Mouse (Mus musculus): ENCODE measurements around the gene Zbtb14. TPM values are rescaled to one million over a fixed set of nuclear protein-coding genes. Genes with fewer than 3 reads are reported as not detected.

Gene Zbtb14
- polyA plus RNA-seq, 1 experiment from 2014 or later = 24.0 TPM

DNA sequence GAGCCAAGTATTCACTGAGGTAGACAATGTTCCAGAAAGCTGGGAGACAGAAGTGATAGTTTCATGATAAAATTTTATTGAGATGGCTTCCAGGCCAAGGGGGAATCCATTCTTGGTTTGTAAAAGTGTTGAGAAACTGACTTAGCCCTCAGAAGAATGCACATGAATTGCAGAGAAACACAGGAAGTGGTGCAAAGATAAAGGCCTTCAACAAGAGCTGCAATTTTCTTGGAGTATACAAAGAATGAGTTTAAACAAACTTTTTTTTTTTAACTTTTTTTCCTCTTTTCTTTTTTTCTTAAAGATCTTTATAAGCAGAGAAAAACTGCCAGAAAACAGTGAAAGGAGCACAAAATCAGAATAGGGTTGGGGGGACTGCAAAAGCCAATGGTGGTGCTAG, 33.3 kb downstream of the Zbtb14 start:
- Histone ChIP-seq H3K4me1 (peaks cover 9% of the 10 kb centered on the region), H3K36me3 (no peaks in the 10 kb centered on the region)

DNA sequence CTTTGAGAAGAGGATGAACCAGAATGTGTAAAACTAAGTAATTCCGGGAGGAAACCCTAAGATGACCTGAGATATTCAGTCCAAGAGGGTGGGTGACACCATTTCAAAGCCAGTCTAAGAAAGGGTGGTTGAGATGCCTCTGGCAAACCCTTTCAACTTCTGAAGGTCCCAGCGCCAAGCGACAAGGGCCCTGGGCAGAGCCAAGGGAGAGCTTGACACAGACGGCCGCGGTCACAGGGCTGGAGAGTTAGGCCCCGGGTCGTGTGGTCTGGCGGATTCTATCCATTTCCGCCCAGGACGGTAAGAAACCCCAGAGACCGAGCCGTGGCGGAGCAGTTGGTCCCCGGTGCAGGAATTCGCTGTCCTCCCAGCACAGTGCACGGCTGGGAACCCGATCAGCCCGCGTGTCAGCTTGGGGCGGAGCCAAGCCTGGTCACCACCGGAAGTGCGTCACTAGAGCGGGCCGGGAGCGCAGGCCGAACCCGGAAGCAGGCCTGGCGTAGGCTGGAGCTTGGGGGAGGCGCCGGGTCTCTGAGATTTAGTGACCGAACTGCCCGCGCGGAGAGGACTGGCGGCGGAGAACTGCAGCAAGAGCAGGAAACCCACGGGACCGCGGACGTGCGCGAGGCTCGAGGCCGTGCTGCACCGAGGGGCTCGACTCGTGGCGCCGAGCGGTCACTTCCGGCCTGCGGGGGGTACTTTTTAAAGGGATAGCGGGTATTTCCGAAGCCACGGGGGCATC, 34.2 kb downstream of the Zbtb14 start:
- ATAC-seq (replicated peaks; ENCODE audit: low FRiP score) = peak; percentile 100
- Histone ChIP-seq H3K4me2 (peak overlapping the region; percentile 64), H3K4me3 (replicated peaks) (peak overlapping the region; percentile 90), H3K9ac (peak overlapping the region; percentile 69), H3K27ac (peak overlapping the region; percentile 99), H3K9me3 (replicated peaks) (no peaks in the 10 kb centered on the region), H3K27me3 (no peaks in the 10 kb centered on the region), H3K36me3 (no peaks in the 10 kb centered on the region), H3K4me1 (peaks cover 9% of the 10 kb centered on the region)
- WGBS = under 1% methylated on average over 56 of the region's 56 CpGs

More for the DNA sequence above, 33.3 kb downstream of the Zbtb14 start:
- 0 out of 2 replicates have a peak overlapping the region, but pooled peaks have one; percentile 99 for H3K27ac ChIP-seq
- no peaks in the 10 kb centered on the region for H3K9me3 ChIP-seq (replicated peaks)
- H3K4me2 ChIP-seq = peak overlapping the region; percentile 64
- no peaks in the 10 kb centered on the region for H3K27me3 ChIP-seq
- H3K4me3 ChIP-seq (replicated peaks) = peak overlapping the region; percentile 90
- peak overlapping the region; percentile 69 for H3K9ac ChIP-seq
- no peak for ATAC-seq (replicated peaks; ENCODE audit: low FRiP score)

- Histone ChIP-seq H3K9me3 (replicated peaks) (no peaks in the 10 kb centered on the region), H3K4me2 (peak overlapping the region; percentile 64), H3K4me1 (peaks cover 9% of the 10 kb centered on the region), H3K36me3 (no peaks in the 10 kb centered on the region), H3K9ac (peak overlapping the region; percentile 69), H3K4me3 (replicated peaks) (peak overlapping the region; percentile 90), H3K27me3 (no peaks in the 10 kb centered on the region), H3K27ac (peak overlapping the region; percentile 99)
- WGBS = 3% methylated on average over 26 of the region's 26 CpGs
- ATAC-seq (replicated peaks; ENCODE audit: low FRiP score) = peak; percentile 71; the same call in 1 of the 2 replicates
Observed at GRCm38 (mm10) chr17:69417724-69418373, 35.0 kb downstream of the Zbtb14 start.

GRCm38 (mm10) chr17:69421592-69421991, 38.7 kb downstream of the Zbtb14 start:
- Histone ChIP-seq H3K36me3 (no peaks in the 10 kb centered on the region), H3K9me3 (replicated peaks) (no peaks in the 10 kb centered on the region), H3K27me3 (no peaks in the 10 kb centered on the region), H3K4me2 (no peak overlapping the region), H3K9ac (no peak overlapping the region), H3K4me3 (replicated peaks) (no peak overlapping the region), H3K27ac (no peak overlapping the region), H3K4me1 (peaks cover 6% of the 10 kb centered on the region)
- WGBS = 8% methylated on average over 1 of the region's 1 CpGs
- no peak for ATAC-seq (replicated peaks; ENCODE audit: low FRiP score)

GRCm38 (mm10) chr17:69437836-69438235, 55.0 kb downstream of the Zbtb14 start:
- no peak overlapping the region for H3K27ac ChIP-seq
- 73% methylated on average over 5 of the region's 5 CpGs for WGBS
- no peak overlapping the region for H3K4me3 ChIP-seq (replicated peaks)
- ATAC-seq (replicated peaks; ENCODE audit: low FRiP score) = no peak
- H3K9me3 ChIP-seq (replicated peaks) = no peaks in the 10 kb centered on the region
- no peak overlapping the region for H3K4me2 ChIP-seq
- peaks cover 16% of the 10 kb centered on the region for H3K4me1 ChIP-seq
- H3K36me3 ChIP-seq = no peaks in the 10 kb centered on the region
- H3K9ac ChIP-seq = no peak overlapping the region
- H3K27me3 ChIP-seq = peaks cover 53% of the 10 kb centered on the region

GRCm38 (mm10) chr17:69438486-69438885, 55.6 kb downstream of the Zbtb14 start:
- WGBS = 26% methylated on average over 14 of the region's 14 CpGs

GRCm38 (mm10) chr17:69438990-69439491, 56.2 kb downstream of the Zbtb14 start, which contains the start of gene Akain1:
Gene Akain1, plus strand, starts transcription at chr17:69439326.
- Histone ChIP-seq H3K4me1 (peaks cover 16% of the 10 kb centered on the region), H3K4me2 (peak within 1 kb of the TSS; percentile 69), H3K27me3 (peaks cover 57% of the 10 kb centered on the region), H3K9me3 (replicated peaks) (no peaks in the 10 kb centered on the region), H3K9ac (no peak within 1 kb of the TSS), H3K27ac (no peak within 1 kb of the TSS), H3K36me3 (no peaks in the 10 kb centered on the region), H3K4me3 (replicated peaks) (peak within 1 kb of the TSS; percentile 40)
- ATAC-seq (replicated peaks; ENCODE audit: low FRiP score) = peak; percentile 97
- WGBS = under 1% methylated on average over 44 of the region's 44 CpGs

More at GRCm38 (mm10) chr17:69438486-69438885, 55.6 kb downstream of the Zbtb14 start:
- H3K4me1 ChIP-seq = peaks cover 16% of the 10 kb centered on the region
- H3K36me3 ChIP-seq = no peaks in the 10 kb centered on the region
- H3K4me3 ChIP-seq (replicated peaks) = peak overlapping the region; percentile 40
- no peak overlapping the region for H3K9ac ChIP-seq
- H3K27ac ChIP-seq = no peak overlapping the region
- H3K9me3 ChIP-seq (replicated peaks) = no peaks in the 10 kb centered on the region
- 0 out of 2 replicates have a peak, but pooled peaks have one; percentile 3 for ATAC-seq (replicated peaks; ENCODE audit: low FRiP score)
- H3K4me2 ChIP-seq = peak overlapping the region; percentile 69
- peaks cover 53% of the 10 kb centered on the region for H3K27me3 ChIP-seq

DNA sequence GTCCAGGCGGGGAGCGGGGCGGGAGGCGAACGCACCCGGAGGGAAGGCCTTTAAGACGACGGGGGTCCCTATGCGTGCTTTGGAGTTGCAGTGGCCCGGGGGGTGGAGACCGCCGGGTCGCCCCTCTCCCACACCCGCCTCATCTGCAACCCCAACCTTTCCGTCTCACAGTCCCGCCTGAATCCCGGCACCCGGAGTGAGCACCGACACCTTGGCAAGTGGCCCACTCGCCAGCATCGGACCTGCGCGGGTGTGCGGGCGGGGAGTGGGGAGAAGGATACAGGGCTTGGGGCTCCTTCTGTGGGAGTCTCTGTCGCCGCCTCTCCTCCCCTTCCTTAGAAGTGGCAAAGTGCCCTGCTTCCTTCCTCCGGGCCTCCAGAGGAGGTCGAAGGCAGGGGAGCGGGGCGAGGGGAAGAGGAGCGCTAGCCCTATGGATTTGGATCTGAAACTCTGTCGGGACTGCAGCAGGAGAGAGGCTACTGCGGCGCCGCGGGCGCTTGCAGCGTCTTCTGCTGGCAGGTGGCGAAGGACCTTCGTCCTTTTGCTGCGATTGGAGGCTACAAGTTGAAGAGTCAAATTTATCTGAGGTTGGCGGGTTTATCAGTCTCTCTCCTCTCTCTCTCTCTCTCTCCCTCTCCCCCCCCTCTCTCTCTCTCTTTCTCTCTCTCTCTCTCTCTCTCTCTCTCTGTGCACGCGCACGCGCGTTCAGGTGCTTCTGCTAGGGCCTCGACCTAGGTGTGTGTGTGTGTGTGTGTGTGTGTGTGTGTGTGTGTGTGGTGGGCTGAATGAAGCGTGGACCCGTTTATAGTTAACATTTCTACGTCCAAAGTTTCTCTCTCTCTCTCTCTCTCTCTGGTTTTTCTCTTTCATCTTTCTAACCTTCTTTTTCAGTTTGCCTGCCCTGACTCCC, 57.0 kb downstream of the Zbtb14 start:
- H3K4me1 ChIP-seq = peaks cover 16% of the 10 kb centered on the region
- H3K27ac ChIP-seq = no peak overlapping the region
- H3K36me3 ChIP-seq = no peaks in the 10 kb centered on the region
- H3K27me3 ChIP-seq = peaks cover 57% of the 10 kb centered on the region
- H3K4me3 ChIP-seq (replicated peaks) = peak overlapping the region; percentile 40
- under 1% methylated on average over 48 of the region's 52 CpGs for WGBS
- H3K9me3 ChIP-seq (replicated peaks) = no peaks in the 10 kb centered on the region
- peak; percentile 57 for ATAC-seq (replicated peaks; ENCODE audit: low FRiP score)
- H3K4me2 ChIP-seq = peak overlapping the region; percentile 69
- no peak overlapping the region for H3K9ac ChIP-seq

Other genes with a start within 250 kb of the Zbtb14 start
- gene Akain1, start 56.3 kb downstream of the Zbtb14 start, polyA plus RNA-seq (2015; fragmentation: Nextera tagmentation; extraction: Ambion mirVana) = not detected in 2 replicates